Mouse (Mus musculus) adrenal gland, postnatal 14 days (tissue): ENCODE measurements around the gene Tbc1d8. TPM values are rescaled to one million over a fixed set of nuclear protein-coding genes. Genes with fewer than 3 reads are reported as not detected.

Source experiments
- DNase-seq: peaks from one replicate; pipeline ENCODE4 v3.0.0; 2021; ENCODE audit warnings: mixed read lengths
- long read RNA-seq, 2 experiments: library from polyadenylated mRNA; stranded (forward); transcript quantifications; one replicate each; pipeline ENCODE4 v2.0.0; 2021
- total RNA-seq: library from RNA; stranded (reverse); gene quantifications from 2 replicates; pipeline ENCODE4 v1.2.3, GENCODE M21; 2021

The Tbc1d8 gene
- total RNA-seq, result 9.3 and 10.6 TPM in 2 replicates
- long read RNA-seq, experiment 1, full-length matches to known transcripts, result 8 of 11 reads
- long read RNA-seq, experiment 1, partial matches to known transcripts, result 2 of 11 reads
- long read RNA-seq, experiment 1, other reads (novel, unspliced or antisense), result 1 of 11 reads
- long read RNA-seq, experiment 2, full-length matches to known transcripts, result 5 of 7 reads
- long read RNA-seq, experiment 2, partial matches to known transcripts, result 0 of 7 reads
- long read RNA-seq, experiment 2, other reads (novel, unspliced or antisense), result 2 of 7 reads

GRCm38 (mm10) chr1:39478057-39478895, at the start of gene Tbc1d8:
Tbc1d8 (minus strand) TSS chr1:39478755.
- DNase-seq, result peak; percentile 96

GRCm38 (mm10) chr1:39528319-39528718, 49.8 kb upstream of the Tbc1d8 start:
- no peak for DNase-seq

GRCm38 (mm10) chr1:39527432-39527831, 48.9 kb upstream of the Tbc1d8 start:
- peak; percentile 90 for DNase-seq

- DNase-seq, result no peak
Measured at GRCm38 (mm10) chr1:39526371-39527167, 48.0 kb upstream of the Tbc1d8 start.

GRCm38 (mm10) chr1:39525763-39526162, 47.2 kb upstream of the Tbc1d8 start:
- no peak for DNase-seq

- peak; percentile 38 for DNase-seq
Measured at GRCm38 (mm10) chr1:39522519-39522918, 44.0 kb upstream of the Tbc1d8 start.

- DNase-seq, result no peak
Measured at GRCm38 (mm10) chr1:39521326-39521725, 42.8 kb upstream of the Tbc1d8 start.

GRCm38 (mm10) chr1:39515303-39515991, 36.9 kb upstream of the Tbc1d8 start:
- DNase-seq, result no peak

- DNase-seq, result no peak
Measured at GRCm38 (mm10) chr1:39512183-39512582, 33.6 kb upstream of the Tbc1d8 start.

GRCm38 (mm10) chr1:39511775-39512174, 33.2 kb upstream of the Tbc1d8 start:
- no peak for DNase-seq

GRCm38 (mm10) chr1:39505600-39505999, 27.0 kb upstream of the Tbc1d8 start:
- DNase-seq, result no peak

GRCm38 (mm10) chr1:39504261-39504660, 25.7 kb upstream of the Tbc1d8 start:
- peak; percentile 53 for DNase-seq

GRCm38 (mm10) chr1:39502817-39503633, 24.5 kb upstream of the Tbc1d8 start:
- DNase-seq, result peak; percentile 63

- no peak for DNase-seq
Measured at GRCm38 (mm10) chr1:39499485-39499941, 21.0 kb upstream of the Tbc1d8 start.

GRCm38 (mm10) chr1:39497748-39498147, 19.2 kb upstream of the Tbc1d8 start:
- DNase-seq, result no peak

GRCm38 (mm10) chr1:39496995-39497394, 18.4 kb upstream of the Tbc1d8 start:
- DNase-seq, result no peak

- no peak for DNase-seq
Measured at GRCm38 (mm10) chr1:39493664-39494063, 15.1 kb upstream of the Tbc1d8 start.

- DNase-seq, result no peak
Measured at GRCm38 (mm10) chr1:39493165-39493564, 14.6 kb upstream of the Tbc1d8 start.

GRCm38 (mm10) chr1:39487370-39487769, 8.8 kb upstream of the Tbc1d8 start:
- DNase-seq, result peak; percentile 21

GRCm38 (mm10) chr1:39482115-39482815, 3.7 kb upstream of the Tbc1d8 start:
- DNase-seq, result no peak
